Comparison of ENCODE assay signal across 8 mouse cellular contexts in the genomic region with DNA sequence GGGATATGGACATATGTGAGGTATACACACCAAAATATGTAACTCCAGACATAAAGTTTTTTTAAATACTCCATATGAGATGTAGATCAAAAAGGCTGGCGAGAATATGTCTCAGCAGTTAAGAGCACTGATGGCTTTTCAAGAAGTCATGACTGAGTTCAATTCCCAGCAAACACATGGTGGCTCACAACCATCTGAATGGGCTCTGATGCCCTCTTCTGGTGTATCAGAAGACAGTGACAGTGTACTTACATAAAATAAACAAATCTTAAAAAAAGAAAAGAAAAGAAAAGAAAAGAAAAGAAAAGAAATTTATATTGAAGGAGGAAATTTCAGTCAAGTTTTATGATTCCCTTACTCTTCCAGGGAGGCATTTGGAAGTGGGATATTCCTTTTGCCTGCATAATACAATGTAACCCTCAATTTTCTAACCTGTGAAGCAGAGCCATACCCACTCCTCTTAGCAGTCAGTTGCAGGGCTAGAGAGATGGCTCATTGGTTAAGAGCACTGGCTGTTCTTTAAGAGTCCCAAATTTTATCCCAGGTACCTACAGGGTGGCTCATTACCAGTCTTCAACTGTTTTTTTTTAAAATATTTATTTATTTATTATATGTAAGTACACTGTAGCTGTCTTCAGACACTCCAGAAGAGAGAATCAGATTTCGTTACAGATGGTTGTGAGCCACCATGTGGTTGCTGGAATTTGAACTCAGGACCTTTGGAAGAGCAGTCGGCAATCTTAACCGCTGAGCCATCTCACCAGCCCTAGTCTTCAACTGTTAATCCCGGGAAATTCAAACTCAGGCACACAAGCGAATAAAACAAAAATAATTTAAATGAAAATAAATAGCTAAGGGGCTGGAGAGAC. TPM values are rescaled to one million over a fixed set of nuclear protein-coding genes. Genes with fewer than 3 reads are reported as not detected.
DNase-seq lines count a peak whose midpoint lies in the region; ATAC-seq and TF ChIP-seq lines count a peak whose summit lies in the region.

No protein-coding gene starts in this region.

- no peaks in the 10 kb centered on the region for H3K27me3 ChIP-seq in thymus, adult 2 months (ENCODE audit: control insufficient read depth, insufficient read depth, low read length)
- H3K27me3 ChIP-seq in intestine, postnatal 0 days (replicated peaks; ENCODE audit: control insufficient read depth, insufficient read depth, low read length), result no peaks in the 10 kb centered on the region

- H3K4me1 ChIP-seq in thymus, adult 2 months (replicated peaks; ENCODE audit: control insufficient read depth, insufficient read depth, low read length), result 0 out of 2 replicates have a peak, but pooled peaks cover 3% of the 10 kb centered on the region
- H3K4me1 ChIP-seq in intestine, postnatal 0 days (replicated peaks; ENCODE audit: control insufficient read depth, insufficient read depth, low read length), result no peaks in the 10 kb centered on the region

- DNase-seq in CD4-positive, CD25-positive, alpha-beta regulatory T cell, adult 2 months (ENCODE audit: low read depth, low spot score), result peak; percentile 78
- no peak for DNase-seq in thymus, adult 2 months
- no peak for DNase-seq in thymus, postnatal 36 days
- DNase-seq in retina, embryonic 14.5 days (ENCODE audit: low spot score), result peak; percentile 61
- DNase-seq in spleen, postnatal 4 days (ENCODE audit: low spot score in 2 of 2), result no peak
- no peak for DNase-seq in right cerebral cortex, postnatal 10 days (ENCODE audit: low spot score in 2 of 2)

- no peak overlapping the region for H3K9ac ChIP-seq in intestine, postnatal 0 days (ENCODE audit: low read depth, low read length)

- no peak overlapping the region for H3K4me3 ChIP-seq in thymus, adult 2 months (ENCODE audit: control insufficient read depth, insufficient read depth, low read length)
- no peak overlapping the region for H3K4me3 ChIP-seq in intestine, postnatal 0 days (ENCODE audit: low read depth, low read length)

- no peaks in the 10 kb centered on the region for H3K9me3 ChIP-seq in intestine, postnatal 0 days (ENCODE audit: control insufficient read depth)

- WGBS in thymus, adult 2 months, result 10% methylated on average over 6 of the region's 6 CpGs
- WGBS in intestine, postnatal 0 days, result 8% methylated on average over 6 of the region's 6 CpGs

- ATAC-seq in CD4-positive, CD25-positive, alpha-beta regulatory T cell, adult 4 months, result no peak
- no peak for ATAC-seq in intestine, postnatal 0 days

- TF ChIP-seq CTCF in thymus, adult 2 months (IDR thresholded peaks at IDR 0.05; ENCODE audit: borderline replicate concordance, control insufficient read depth, extremely low read depth, insufficient read depth, low read length, poor library complexity), result no peak
- peak; percentile 67 for TF ChIP-seq CTCF in intestine, postnatal 0 days (IDR thresholded peaks at IDR 0.05; ENCODE audit: low read depth)

- no peak for TF ChIP-seq POLR2A in thymus, adult 2 months (IDR thresholded peaks at IDR 0.05; ENCODE audit: control insufficient read depth, extremely low read depth, insufficient read depth, low read length, poor library complexity)

- H3K4me2 ChIP-seq in intestine, postnatal 0 days (replicated peaks; ENCODE audit: low read depth), result peak overlapping the region; percentile 61; the same call in 1 of the 2 replicates

- peak overlapping the region; percentile 38; the same call in 1 of the 2 replicates for H3K27ac ChIP-seq in thymus, adult 2 months (ENCODE audit: control insufficient read depth, insufficient read depth, low read length)
- H3K27ac ChIP-seq in intestine, postnatal 0 days (ENCODE audit: low read depth, low read length), result peak overlapping the region; percentile 97

- no peaks in the 10 kb centered on the region for H3K36me3 ChIP-seq in thymus, adult 2 months (ENCODE audit: control insufficient read depth, insufficient read depth, low read length)
- no peaks in the 10 kb centered on the region for H3K36me3 ChIP-seq in intestine, postnatal 0 days (ENCODE audit: control insufficient read depth, insufficient read depth)

RNA-seq across cellular contexts. Expression of a gene that starts 5.1 kb away (rescaled TPM):
- polyA plus RNA-seq in CD4-positive, CD25-positive, alpha-beta regulatory T cell, adult 4 months (2017; shearing (Covaris generic)), result 10 to 100 TPM; 84.4 to 91.9 TPM
- polyA plus RNA-seq in thymus, adult 2 months (2012; rRNA removed), result 13.7 and 17.2 TPM in 2 replicates
- 43.2 and 47.5 TPM in 2 replicates for polyA plus RNA-seq in intestine, postnatal 0 days (2015; fragmentation: Nextera tagmentation; extraction: Ambion mirVana)

RNA-seq across cellular contexts. Expression of a gene that starts 7.7 kb away (rescaled TPM):
- 10 to 100 TPM; 16.7 to 17.7 TPM for polyA plus RNA-seq in CD4-positive, CD25-positive, alpha-beta regulatory T cell, adult 4 months (2017; shearing (Covaris generic))
- 47.5 and 49.6 TPM in 2 replicates for polyA plus RNA-seq in thymus, adult 2 months (2012; rRNA removed)
- 8.9 and 9.6 TPM in 2 replicates for polyA plus RNA-seq in intestine, postnatal 0 days (2015; fragmentation: Nextera tagmentation; extraction: Ambion mirVana)

RNA-seq across cellular contexts. Expression of a gene that starts 34.1 kb away (rescaled TPM):
- polyA plus RNA-seq in CD4-positive, CD25-positive, alpha-beta regulatory T cell, adult 4 months (2017; shearing (Covaris generic)), result 1 to 10 TPM in 1 of 2 experiments, not detected in 1; 1.0 TPM
- 6.2 and 6.8 TPM in 2 replicates for polyA plus RNA-seq in thymus, adult 2 months (2012; rRNA removed)
- 48.2 and 48.3 TPM in 2 replicates for polyA plus RNA-seq in intestine, postnatal 0 days (2015; fragmentation: Nextera tagmentation; extraction: Ambion mirVana)

RNA-seq across cellular contexts. Expression of a gene that starts 57.0 kb away (rescaled TPM):
- 100 to 1,000 TPM in 1 of 2 experiments, 10 to 100 TPM in 1; 70.7 to 118 TPM for polyA plus RNA-seq in CD4-positive, CD25-positive, alpha-beta regulatory T cell, adult 4 months (2017; shearing (Covaris generic))
- polyA plus RNA-seq in thymus, adult 2 months (2012; rRNA removed), result 36.0 and 36.3 TPM in 2 replicates
- 38.3 and 44.9 TPM in 2 replicates for polyA plus RNA-seq in intestine, postnatal 0 days (2015; fragmentation: Nextera tagmentation; extraction: Ambion mirVana)

Comparison
In these comparisons a context has a peak if more than half of its experiments do, and no peak if none do; other contexts are left out.
1. DNase-seq: peak in CD4-positive, CD25-positive, alpha-beta regulatory T cell, adult 2 months (single experiment) and retina, embryonic 14.5 days (single experiment); none in thymus, adult 2 months (single experiment), thymus, postnatal 36 days (0 of 2), spleen, postnatal 4 days (0 of 2) and right cerebral cortex, postnatal 10 days (0 of 2).